Mouse (Mus musculus) small intestine, adult 2 months (tissue): ENCODE data around the gene Pdzph1. TPM values are rescaled to one million over a fixed set of nuclear protein-coding genes. Genes with fewer than 3 reads are reported as not detected.

Experiments
- H3K27ac ChIP-seq: fragments of 200-500 bp; 2 replicates; pipeline ENCODE4 v1.5.1; 2012; ENCODE audit warnings: low read depth, low read length, control low read depth, inconsistent platforms; ENCODE audit not compliant: insufficient read depth
- H3K27me3 ChIP-seq: fragments of 200-500 bp; 2 replicates; pipeline ENCODE4 v1.6.1; 2012; ENCODE audit warnings: mild to moderate bottlenecking, moderate library complexity, low read length, inconsistent platforms; ENCODE audit not compliant: control insufficient read depth, insufficient read depth
- H3K36me3 ChIP-seq: fragments of 200-500 bp; 2 replicates; pipeline ENCODE4 v1.6.1; 2012; ENCODE audit warnings: mild to moderate bottlenecking, low read length, control low read depth, inconsistent platforms; ENCODE audit not compliant: control insufficient read depth, insufficient read depth
- H3K4me1 ChIP-seq: fragments of 200-500 bp; 2 replicates; pipeline ENCODE4 v1.6.1; 2012; ENCODE audit warnings: low read length, inconsistent platforms, mixed read lengths; ENCODE audit not compliant: control insufficient read depth, insufficient read depth, insufficient read length
- H3K4me3 ChIP-seq: fragments of 200-500 bp; 2 replicates; pipeline ENCODE4 v1.5.1; 2012; ENCODE audit warnings: low read depth, mild to moderate bottlenecking, control low read depth, inconsistent platforms, low read length, moderate library complexity
- CTCF ChIP-seq: fragments of 200-500 bp; IDR thresholded peaks from 2 replicates; pipeline ENCODE4 v1.5.1; 2012; ENCODE audit warnings: low read depth, mild to moderate bottlenecking, control low read depth, inconsistent platforms, low read length, moderate library complexity, mixed read lengths; ENCODE audit not compliant: insufficient replicate concordance, insufficient read length; ENCODE audit errors: extremely low read depth
- POLR2A ChIP-seq: fragments of 200-500 bp; IDR thresholded peaks from 2 replicates; pipeline ENCODE4 v1.6.1; 2012; ENCODE audit warnings: low read depth, mild to moderate bottlenecking, control low read depth, inconsistent platforms, low read length, moderate library complexity
- WGBS: fragments of 180-500 bp; shearing (Covaris S2); methylation state at CpG from one replicate; pipeline ENCODE4 v1.1.7; 2018; 5-methylcytosine and 5-hydroxymethylcytosine counted together
- polyA plus RNA-seq: library from polyadenylated mRNA; depleted of rRNA; stranded (reverse); fragments of >200 nt; gene quantifications from 2 replicates; pipeline ENCODE4 v1.2.3, GENCODE M21; 2012; rRNA removed

Pdzph1 gene
- polyA plus RNA-seq, 1 experiment: not detected

- Histone ChIP-seq H3K27me3 (no peaks in the 10 kb centered on the region), H3K27ac (no peak overlapping the region), H3K4me3 (no peak overlapping the region), H3K4me1 (no peaks in the 10 kb centered on the region), H3K36me3 (no peaks in the 10 kb centered on the region)
- TF ChIP-seq POLR2A (no peak), CTCF (no peak)
- WGBS: 64% methylated on average over 4 of the region's 4 CpGs
These were observed 101.1 kb downstream of the Pdzph1 start for GRCm38 (mm10) chr17:58889905-58890645.

GRCm38 (mm10) chr17:58884393-58884792 lies 106.8 kb downstream of the Pdzph1 start:
- no peaks in the 10 kb centered on the region for H3K36me3 ChIP-seq
- H3K27ac ChIP-seq: no peak overlapping the region
- 44% methylated on average over 1 of the region's 1 CpGs for WGBS
- no peaks in the 10 kb centered on the region for H3K27me3 ChIP-seq
- no peaks in the 10 kb centered on the region for H3K4me1 ChIP-seq
- H3K4me3 ChIP-seq: no peak overlapping the region
- TF ChIP-seq POLR2A (no peak), CTCF (no peak)

GRCm38 (mm10) chr17:58873356-58873755 lies 117.8 kb downstream of the Pdzph1 start:
- no peak overlapping the region for H3K27ac ChIP-seq
- WGBS: 63% methylated on average over 1 of the region's 1 CpGs
- TF ChIP-seq POLR2A (no peak), CTCF (no peak)
- no peaks in the 10 kb centered on the region for H3K27me3 ChIP-seq
- no peaks in the 10 kb centered on the region for H3K4me1 ChIP-seq
- H3K4me3 ChIP-seq: no peak overlapping the region
- no peaks in the 10 kb centered on the region for H3K36me3 ChIP-seq

- Histone ChIP-seq H3K36me3 (no peaks in the 10 kb centered on the region), H3K4me3 (no peak overlapping the region), H3K27ac (no peak overlapping the region), H3K27me3 (no peaks in the 10 kb centered on the region), H3K4me1 (no peaks in the 10 kb centered on the region)
- no peak for TF ChIP-seq POLR2A
- no peak for TF ChIP-seq CTCF
These were observed 120.4 kb downstream of the Pdzph1 start for GRCm38 (mm10) chr17:58870795-58871194.

Other genes with a start within 250 kb of the Pdzph1 start
- 1.1 and 2.2 TPM in 2 replicates for gene Nudt12, start 22.0 kb upstream of the Pdzph1 start, polyA plus RNA-seq